Mouse (Mus musculus) monocyte, adult 5-6 weeks (primary cell): ENCODE data around the gene Gm21409. TPM values are rescaled to one million over a fixed set of nuclear protein-coding genes. Genes with fewer than 3 reads are reported as not detected.
"Not testable (repeated sequence)": the region's sequence is repeated elsewhere in the genome, so short reads cannot be mapped to it uniquely, and the experiment has no call there.

Experiments used
- ATAC-seq: fragments of 153-309, 156-312 bp; replicated peaks from 2 replicates; pipeline ENCODE4 v1.8.0; 2017; ENCODE audit warnings: mild to moderate bottlenecking; ENCODE audit not compliant: low TSS enrichment, insufficient number of reproducible peaks, severe bottlenecking, poor library complexity, low FRiP score
- total RNA-seq: library from RNA; stranded (forward); fragments of 200-1000, 200-491, 200-594 nt; gene quantifications from 3 replicates; pipeline ENCODE4 v1.2.3, GENCODE M21; 2017

Gm21409 gene
- not detected in 3 replicates for total RNA-seq

DNA sequence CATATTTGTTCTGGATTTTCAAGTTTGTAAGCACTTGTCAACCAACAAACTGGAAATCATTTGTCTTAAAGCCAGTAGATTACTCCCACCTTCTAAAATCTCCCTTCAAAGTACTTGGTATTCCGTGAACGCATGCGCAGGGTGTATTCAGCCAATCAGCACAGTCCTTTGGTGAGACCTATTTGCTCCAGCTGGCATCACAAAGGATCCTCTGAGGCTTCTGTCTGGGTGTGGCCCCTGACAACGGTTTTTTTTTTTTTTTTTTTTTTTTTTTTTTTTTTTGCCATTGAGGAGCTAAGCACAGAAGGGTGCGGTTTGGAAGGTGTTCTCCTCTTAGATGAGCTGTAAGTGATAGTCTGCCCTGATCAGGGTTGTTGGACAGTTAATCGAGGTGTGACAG, at the start of gene Gm21409:
Gene Gm21409, plus strand, starts transcription at position 301 of the 400 bp plus-strand sequence.
- ATAC-seq: not testable (repeated sequence)

Other genes starting within 250 kb of the Gm21409 start
- gene Gm21394, start 181.8 kb upstream of the Gm21409 start, total RNA-seq: not detected in 3 replicates